Mouse (Mus musculus) erythroblast, embryonic 14.5 days (primary cell): ENCODE measurements around the gene Sbk3. TPM values are rescaled to one million over a fixed set of nuclear protein-coding genes. Genes with fewer than 3 reads are reported as not detected.

Source experiments
- H3K27me3 ChIP-seq: 2 replicates; pipeline ENCODE4 v1.6.1; 2012; ENCODE audit warnings: inconsistent platforms; ENCODE audit not compliant: control insufficient read depth
- H3K36me3 ChIP-seq: 2 replicates; pipeline ENCODE4 v1.6.1; 2012; ENCODE audit warnings: mild to moderate bottlenecking, inconsistent platforms; ENCODE audit not compliant: control insufficient read depth
- H3K4me1 ChIP-seq: 2 replicates; pipeline ENCODE4 v1.6.1; 2012; ENCODE audit warnings: inconsistent platforms; ENCODE audit not compliant: control insufficient read depth
- H3K4me3 ChIP-seq: replicated peaks from 2 replicates; pipeline ENCODE3; 2012; ENCODE audit warnings: moderate library complexity, mild to moderate bottlenecking, inconsistent platforms
- H3K9me3 ChIP-seq: 2 replicates; pipeline ENCODE4 v1.6.1; 2012; ENCODE audit warnings: low read length, inconsistent platforms, mixed read lengths; ENCODE audit not compliant: control insufficient read depth
- GATA1 ChIP-seq: IDR thresholded peaks from 2 replicates; pipeline ENCODE4 v1.6.1; 2012; ENCODE audit warnings: low read length, inconsistent platforms, mixed read lengths
- TAL1 ChIP-seq: IDR thresholded peaks from 3 replicates; pipeline ENCODE4 v1.6.1; 2012; ENCODE audit warnings: low read length, inconsistent platforms, mixed read lengths
- polyA plus RNA-seq: library from polyadenylated mRNA; stranded (reverse); fragments of >175 nt; gene quantifications from 2 replicates; pipeline ENCODE4 v1.2.3, GENCODE M21; 2012

Gene Sbk3
- polyA plus RNA-seq, 1 experiment, result not detected

DNA sequence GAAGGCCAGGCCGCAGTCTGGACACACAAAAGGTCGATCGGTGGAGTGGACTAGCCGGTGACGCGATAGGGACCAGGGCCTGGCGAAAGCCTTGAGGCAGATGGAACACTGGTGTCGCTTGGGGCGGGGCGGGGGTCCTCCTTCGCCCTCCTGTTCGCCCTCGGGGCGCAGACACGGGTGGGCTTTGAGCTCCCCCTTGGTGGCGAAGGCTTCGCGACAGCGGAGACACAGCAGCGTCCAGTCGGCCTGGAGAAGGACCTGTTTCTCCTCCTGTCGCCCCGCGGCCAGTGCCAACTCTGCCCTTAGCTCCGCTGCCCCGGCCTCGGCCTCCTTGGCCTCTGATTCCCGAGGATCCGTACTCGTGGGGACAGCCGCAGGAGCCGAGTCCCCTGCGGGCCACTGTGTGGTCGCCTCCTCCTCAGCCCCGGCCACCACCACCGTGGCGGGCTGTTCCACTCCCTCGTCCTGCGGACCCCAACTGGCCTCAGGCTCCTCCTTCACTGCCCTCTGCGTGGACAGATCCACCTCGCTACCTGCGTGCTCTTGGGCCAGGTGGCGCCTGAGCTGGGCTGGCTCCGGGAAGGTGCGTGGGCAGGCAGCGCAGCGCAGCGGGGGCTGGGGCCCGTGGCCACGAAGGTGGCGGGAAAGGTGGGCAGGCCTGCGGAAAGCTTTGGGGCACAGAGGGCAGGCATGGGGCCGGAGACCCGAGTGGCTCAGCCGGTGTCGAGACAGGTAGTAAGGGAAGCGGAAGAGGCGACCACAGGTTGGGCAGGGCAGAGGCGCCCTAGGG, 23.2 kb upstream of the Sbk3 start:
- H3K4me3 ChIP-seq, result no peak overlapping the region

DNA sequence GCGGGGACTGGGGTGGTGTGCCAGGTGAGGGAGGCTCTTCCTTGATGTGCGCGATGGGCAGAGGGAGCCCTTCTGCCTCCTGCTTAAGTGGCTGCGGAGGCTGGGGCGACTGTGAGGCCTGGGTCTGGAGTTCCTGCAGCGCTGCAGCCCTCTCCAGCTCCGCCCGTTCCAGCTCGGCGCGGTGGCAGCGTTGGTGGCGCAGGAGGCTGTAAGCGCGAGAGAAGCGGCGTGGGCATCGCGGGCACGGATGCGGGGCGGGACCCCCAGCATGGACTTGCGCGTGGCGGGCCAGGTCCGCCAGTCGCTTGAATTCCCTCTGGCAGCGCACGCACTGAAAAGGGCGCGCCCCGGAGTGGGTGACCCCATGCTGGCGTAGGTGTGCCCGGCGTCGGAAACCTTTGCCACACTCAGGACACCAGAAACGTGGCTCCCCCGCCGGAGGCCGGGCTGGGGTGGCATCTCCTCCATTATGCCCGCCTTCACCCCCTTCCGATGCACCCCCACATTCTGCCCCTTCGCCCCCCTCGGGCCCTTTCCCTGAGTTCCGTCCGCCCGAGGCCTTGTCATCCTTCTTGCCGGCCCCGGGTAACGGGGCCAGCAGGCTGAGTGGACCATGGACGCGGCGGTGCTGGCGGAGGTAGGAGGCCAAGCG, 22.5 kb upstream of the Sbk3 start:
- Histone ChIP-seq H3K36me3 (peaks cover 5% of the 10 kb centered on the region; the same call in 1 of the 2 replicates), H3K4me1 (no peaks in the 10 kb centered on the region), H3K27me3 (peaks cover 46% of the 10 kb centered on the region), H3K9me3 (peaks cover 18% of the 10 kb centered on the region), H3K4me3 (no peak overlapping the region)
- TF ChIP-seq GATA1 (no peak), TAL1 (no peak)

More for the DNA sequence above, 23.2 kb upstream of the Sbk3 start:
- H3K36me3 ChIP-seq, result peaks cover 5% of the 10 kb centered on the region; the same call in 1 of the 2 replicates
- H3K9me3 ChIP-seq, result peaks cover 18% of the 10 kb centered on the region
- TF ChIP-seq GATA1 (no peak), TAL1 (no peak)
- H3K27me3 ChIP-seq, result peaks cover 46% of the 10 kb centered on the region
- H3K4me1 ChIP-seq, result no peaks in the 10 kb centered on the region

DNA sequence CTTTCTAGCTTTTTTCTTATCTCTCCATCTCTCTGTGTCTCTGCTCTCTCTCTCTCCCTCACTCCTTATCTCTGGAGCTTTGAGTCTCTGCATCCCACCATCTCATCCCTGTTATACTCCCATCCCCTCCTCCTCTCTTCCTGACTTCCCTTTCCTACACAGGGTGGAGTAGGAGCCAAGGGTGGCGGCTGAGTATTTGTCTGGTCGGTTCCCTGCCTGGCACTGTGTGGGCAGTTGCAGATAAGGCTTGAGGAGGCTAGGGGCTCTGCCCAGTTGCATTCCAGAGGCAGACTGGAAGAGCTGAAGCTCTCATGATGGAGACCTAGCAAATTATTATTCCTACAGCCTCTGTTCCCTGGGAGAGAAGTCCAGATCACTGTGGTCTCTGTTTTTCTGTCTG, 17.3 kb upstream of the Sbk3 start:
- TF ChIP-seq GATA1 (no peak), TAL1 (no peak)
- Histone ChIP-seq H3K36me3 (peaks cover under 1% of the 10 kb centered on the region; the same call in 1 of the 2 replicates), H3K4me3 (no peak overlapping the region), H3K27me3 (peaks cover 9% of the 10 kb centered on the region), H3K4me1 (no peaks in the 10 kb centered on the region), H3K9me3 (peaks cover 4% of the 10 kb centered on the region)

DNA sequence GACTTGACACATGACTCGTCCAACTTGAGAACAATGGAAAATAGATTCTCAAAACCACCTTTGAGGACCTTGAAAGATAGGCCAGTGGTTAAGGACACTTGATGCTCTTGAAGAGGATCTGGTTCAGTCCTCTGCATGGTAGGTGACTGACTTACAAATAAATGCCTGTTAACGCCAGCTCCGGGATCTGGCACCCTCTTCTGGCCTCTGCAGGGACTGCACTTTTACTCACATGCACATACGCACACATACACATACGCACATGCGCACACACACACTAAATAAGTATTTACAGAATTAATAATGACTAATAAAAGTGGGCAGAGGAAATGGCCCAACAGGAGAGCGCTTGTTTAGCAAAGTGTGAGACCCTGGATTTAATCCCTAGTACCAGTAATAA, 5.9 kb upstream of the Sbk3 start:
- Histone ChIP-seq H3K4me1 (no peaks in the 10 kb centered on the region), H3K9me3 (peaks cover 3% of the 10 kb centered on the region; the same call in 1 of the 2 replicates), H3K27me3 (peaks cover 3% of the 10 kb centered on the region), H3K36me3 (no peaks in the 10 kb centered on the region), H3K4me3 (no peak overlapping the region)
- TF ChIP-seq TAL1, result no peak
- no peak for TF ChIP-seq GATA1

DNA sequence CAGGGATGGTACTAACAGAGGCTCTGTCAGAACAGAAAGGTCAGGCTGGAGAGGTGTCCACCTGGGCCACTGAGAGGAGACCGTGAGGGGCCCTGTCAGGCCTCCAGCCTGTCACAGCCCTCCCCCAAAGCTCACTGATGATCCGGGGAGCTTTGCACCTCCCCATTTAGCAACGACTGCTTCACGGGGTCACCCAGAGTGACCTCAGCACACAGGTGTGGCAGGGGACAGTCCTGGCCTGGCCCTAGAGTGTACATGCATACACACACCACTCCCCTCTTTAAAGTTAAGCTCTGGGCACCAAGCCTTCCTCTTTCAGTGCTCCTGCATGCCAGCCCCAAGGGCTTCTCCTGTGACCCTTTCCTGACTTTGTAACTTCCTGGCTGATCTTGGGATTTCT, 4.5 kb upstream of the Sbk3 start:
- H3K4me3 ChIP-seq, result no peak overlapping the region
- H3K9me3 ChIP-seq, result peaks cover 3% of the 10 kb centered on the region; the same call in 1 of the 2 replicates
- no peak for TF ChIP-seq GATA1
- no peak for TF ChIP-seq TAL1
- no peaks in the 10 kb centered on the region for H3K4me1 ChIP-seq
- no peaks in the 10 kb centered on the region for H3K36me3 ChIP-seq
- H3K27me3 ChIP-seq, result peaks cover 3% of the 10 kb centered on the region

DNA sequence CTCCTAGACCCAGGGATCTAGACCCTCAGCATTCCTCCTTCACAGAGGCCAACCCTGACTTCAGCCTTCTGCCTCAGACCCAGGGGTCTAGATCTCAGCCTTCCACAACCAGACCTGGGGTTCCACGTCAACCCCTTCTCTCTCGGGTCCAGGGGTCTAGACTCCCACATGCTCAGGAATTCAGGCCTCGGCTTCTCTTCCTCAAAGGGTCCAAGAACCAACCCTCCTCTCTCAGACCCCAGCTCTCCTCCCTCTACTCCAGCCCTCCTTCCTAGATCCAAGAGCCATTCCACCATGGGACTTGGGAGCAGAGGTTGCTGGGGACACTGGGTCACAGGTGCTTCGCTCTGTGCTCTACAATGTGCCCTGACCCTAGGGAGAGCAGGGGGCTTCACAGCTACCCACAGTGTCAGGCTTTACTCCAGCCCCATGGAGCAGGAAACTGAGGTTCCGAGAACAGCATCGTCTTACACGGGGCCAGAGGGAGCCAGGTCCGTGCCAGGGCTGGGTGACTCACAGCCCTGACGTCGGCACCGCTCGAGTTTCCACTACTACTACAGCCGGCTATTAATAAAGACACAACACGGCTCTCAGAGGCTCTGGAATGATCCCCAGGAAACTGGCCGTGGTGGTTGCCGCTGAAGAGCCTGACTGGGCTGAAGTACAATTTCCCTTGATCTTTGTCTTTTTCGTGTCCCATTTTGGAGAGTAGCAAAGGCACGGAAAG, 1.5 kb upstream of the Sbk3 start:
- TF ChIP-seq TAL1, result no peak
- TF ChIP-seq GATA1, result no peak
- Histone ChIP-seq H3K4me3 (no peak overlapping the region), H3K9me3 (peaks cover 3% of the 10 kb centered on the region; the same call in 1 of the 2 replicates), H3K27me3 (peaks cover 3% of the 10 kb centered on the region), H3K36me3 (no peaks in the 10 kb centered on the region), H3K4me1 (no peaks in the 10 kb centered on the region)

- Histone ChIP-seq H3K4me1 (no peaks in the 10 kb centered on the region), H3K9me3 (peaks cover under 1% of the 10 kb centered on the region; the same call in 1 of the 2 replicates), H3K27me3 (peaks cover 3% of the 10 kb centered on the region), H3K36me3 (no peaks in the 10 kb centered on the region), H3K4me3 (no peak overlapping the region)
- no peak for TF ChIP-seq GATA1
- no peak for TF ChIP-seq TAL1
These were observed 742 bp upstream of the Sbk3 start for GRCm38 (mm10) chr7:4971710-4972109.

GRCm38 (mm10) chr7:4964988-4965387, 6.0 kb downstream of the Sbk3 start:
- Histone ChIP-seq H3K27me3 (no peaks in the 10 kb centered on the region), H3K4me3 (no peak overlapping the region), H3K36me3 (no peaks in the 10 kb centered on the region), H3K4me1 (peaks cover 3% of the 10 kb centered on the region), H3K9me3 (no peaks in the 10 kb centered on the region)
- TF ChIP-seq TAL1, result no peak
- TF ChIP-seq GATA1, result no peak

DNA sequence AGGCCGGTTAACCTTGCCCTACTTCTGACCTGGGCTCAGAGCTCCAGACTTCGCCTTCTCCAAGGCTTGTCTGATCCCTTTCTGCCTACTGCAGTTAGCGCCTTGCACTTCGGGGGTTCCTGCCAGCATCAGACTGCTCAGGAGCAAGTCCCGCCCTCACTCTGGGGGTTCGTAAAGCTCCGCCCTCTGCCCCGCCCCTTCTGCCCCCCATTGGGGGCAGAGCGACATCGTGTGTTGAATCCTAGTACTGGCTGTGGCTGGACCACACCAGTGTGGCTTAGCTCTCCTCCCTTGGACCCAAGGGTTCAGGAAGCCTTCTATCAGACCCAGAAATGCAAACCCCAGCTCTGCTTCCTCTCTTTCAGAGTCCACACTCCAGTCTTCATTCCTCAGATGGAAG, 6.7 kb downstream of the Sbk3 start, which contains the start of gene Sbk2:
TSS of gene Sbk2 (minus strand) at position 135 of the 400 bp plus-strand sequence.
- no peaks in the 10 kb centered on the region for H3K36me3 ChIP-seq
- no peaks in the 10 kb centered on the region for H3K9me3 ChIP-seq
- H3K27me3 ChIP-seq, result no peaks in the 10 kb centered on the region
- no peak within 1 kb of the TSS for H3K4me3 ChIP-seq
- H3K4me1 ChIP-seq, result peaks cover 3% of the 10 kb centered on the region
- TF ChIP-seq GATA1 (no peak), TAL1 (no peak)
